8 mouse cellular contexts compared by ENCODE assay signal in genomic region chr17:48119656-48120055, GRCm38 (mm10). TPM values are rescaled to one million over a fixed set of nuclear protein-coding genes. Genes with fewer than 3 reads are reported as not detected.
DNase-seq lines count a peak whose midpoint lies in the region; TF ChIP-seq lines count a peak whose summit lies in the region.

No protein-coding gene starts in this region.

- no peak overlapping the region for H3K27ac ChIP-seq in CH12.LX (ENCODE audit: insufficient read depth, low read depth)

- H3K27me3 ChIP-seq in CH12.LX (replicated peaks) = no peaks in the 10 kb centered on the region

- TF ChIP-seq CTCF in CH12.LX (conservative IDR thresholded peaks at IDR 0.05 in 1 of 2, IDR thresholded peaks at IDR 0.05 in 1 of 2; ENCODE audit: low read depth in 2 of 2, low read length in 2 of 2) = peak; percentile 80 to 99

- peak; percentile 46 for TF ChIP-seq RAD21 in CH12.LX (IDR thresholded peaks at IDR 0.05; ENCODE audit: low read depth, low read length)

- H3K9me3 ChIP-seq in CH12.LX (replicated peaks; ENCODE audit: low read length) = peaks cover 11% of the 10 kb centered on the region

- H3K4me1 ChIP-seq in CH12.LX (ENCODE audit: control insufficient read depth in 1 of 2, insufficient read depth in 2 of 2) = peaks cover 17 to 25% of the 10 kb centered on the region in 2 experiments

- no peak for TF ChIP-seq EP300 in CH12.LX (IDR thresholded peaks at IDR 0.05; ENCODE audit: low read length)

- H3K79me2 ChIP-seq in CH12.LX (replicated peaks; ENCODE audit: control insufficient read depth, extremely low read depth, insufficient read depth, poor library complexity, severe bottlenecking) = no peaks in the 10 kb centered on the region

- H3K9ac ChIP-seq in CH12.LX (ENCODE audit: insufficient read depth, low read depth) = no peak overlapping the region

- dilution Hi-C loops in CH12.LX (cut with MboI; ENCODE audit: extremely low pct_ligation_motif_present, extremely low pct_unique_long_range_greater_than_20kb, low sequenced_read_pairs) = no loop called here

- H3K4me2 ChIP-seq in CH12.LX (ENCODE audit: insufficient read depth, low read depth, poor library complexity, severe bottlenecking) = no peak overlapping the region

- no peak for TF ChIP-seq POLR2A in CH12.LX (IDR thresholded peaks at IDR 0.05; ENCODE audit: low read depth, low read length)

- in situ Hi-C loops in CH12.LX (cut with MboI; ENCODE audit: low pct_ligation_motif_present, low pct_unique_long_range_greater_than_20kb, low sequenced_read_pairs) = loop anchor here (10.0 to 25.0 kb wide), 2 partner anchors 168 to 215 kb away; partner anchors contain the start of gene Treml2

- H3K4me3 ChIP-seq in CH12.LX (replicated peaks in 1 of 3; ENCODE audit: low read depth in 2 of 3, low read length in 2 of 3, poor library complexity in 1 of 3) = no peak overlapping the region

- H3K36me3 ChIP-seq in CH12.LX (replicated peaks in 1 of 2; ENCODE audit: control insufficient read depth in 1 of 2, insufficient read depth in 1 of 2, low read length in 1 of 2) = no peaks in the 10 kb centered on the region

- DNase-seq in CH12.LX (ENCODE audit: extremely low read depth) = peak; percentile 84
- peak; percentile 86 for DNase-seq in adrenal gland, postnatal 10 days
- DNase-seq in embryo, embryonic 11.5 days (ENCODE audit: low read depth, low spot score) = peak; percentile 52
- DNase-seq in heart, adult 9 months (ENCODE audit: low spot score in 2 of 2) = peak; percentile 29 to 31
- DNase-seq in layer of hippocampus, adult 11-12 months (ENCODE audit: low spot score) = peak; percentile 80
- DNase-seq in lung, postnatal 10 days = peak; percentile 85
- DNase-seq in right cerebral cortex, adult 2 months (ENCODE audit: low spot score in 2 of 2) = peak; percentile 73 to 79
- DNase-seq in urinary bladder, postnatal 36 days (ENCODE audit: low spot score in 2 of 2) = peak; percentile 60 to 74

TF ChIP-seq in CH12.LX, 34 proteins besides CTCF, POLR2A, EP300 and RAD21:
- TF ChIP-seq E2F4 (IDR thresholded peaks at IDR 0.05; ENCODE audit: insufficient replicate concordance, low read depth, low read length) (no peak), ETS1 (conservative IDR thresholded peaks at IDR 0.05; ENCODE audit: low read depth, low read length) (no peak), MAFK (IDR thresholded peaks at IDR 0.05; ENCODE audit: insufficient replicate concordance, low read length) (no peak), KAT2A (IDR thresholded peaks at IDR 0.05; ENCODE audit: insufficient replicate concordance, low read length) (no peak), SMC3 (IDR thresholded peaks at IDR 0.05; ENCODE audit: low read depth, low read length) (peak; percentile 20; the same call in 1 of the 2 replicates), IRF4 (IDR thresholded peaks at IDR 0.05; ENCODE audit: low read depth, low read length) (0 out of 2 replicates have a peak, but pooled peaks have one; percentile 9), MAX (IDR thresholded peaks at IDR 0.05; ENCODE audit: low read length) (no peak)

RNA-seq across cellular contexts. Expression of gene 9830107B12Rik, which starts 26.4 kb away (rescaled TPM):
- not detected in 2 replicates for total RNA-seq in CH12.LX (2012; rRNA removed)
- not detected in 2 replicates for total RNA-seq in CH12.LX (2014; rRNA removed)
- polyA plus RNA-seq in CH12.LX (2012; ENCODE audit: insufficient read length, low read depth) = not detected in 2 replicates
- total RNA-seq in adrenal gland, postnatal 10 days (2021) = under 1 TPM; 0.27 to 0.45 TPM

RNA-seq across cellular contexts. Expression of gene 1700067P10Rik, which starts 30.5 kb away (rescaled TPM):
- total RNA-seq in CH12.LX (2012; rRNA removed) (not detected in 2 replicates), CH12.LX (2014; rRNA removed) (not detected in 2 replicates)
- polyA plus RNA-seq in CH12.LX (2012; ENCODE audit: insufficient read length, low read depth) = not detected in 2 replicates
- total RNA-seq in adrenal gland, postnatal 10 days (2021) = not detected

RNA-seq across cellular contexts. Expression of gene A530064D06Rik, which starts 47.4 kb away (rescaled TPM):
- not detected in 2 replicates for total RNA-seq in CH12.LX (2012; rRNA removed)
- total RNA-seq in CH12.LX (2014; rRNA removed) = 0.15 and 0.20 TPM in 2 replicates
- polyA plus RNA-seq in CH12.LX (2012; ENCODE audit: insufficient read length, low read depth) = 0.60 and 0.68 TPM in 2 replicates
- total RNA-seq in adrenal gland, postnatal 10 days (2021) = under 1 TPM; 0.24 to 0.33 TPM

Comparison
In these comparisons a context has a peak if more than half of its experiments do, and no peak if none do; other contexts are left out.
1. DNase-seq: peak in every context shown above with its lines; median percentile 86 in adrenal gland, postnatal 10 days; 85 in lung, postnatal 10 days; 84 in CH12.LX; 80 in layer of hippocampus, adult 11-12 months; 76 in right cerebral cortex, adult 2 months; 67 in urinary bladder, postnatal 36 days; 52 in embryo, embryonic 11.5 days; 30 in heart, adult 9 months.